Mouse (Mus musculus): Measurements from ENCODE around the gene Gltp. TPM values are rescaled to one million over a fixed set of nuclear protein-coding genes. Genes with fewer than 3 reads are reported as not detected.
A peak's percentile ranks its signal among the peaks of the same experiment; 100 is the strongest.

Gene Gltp
- polyA plus RNA-seq, 1 experiment from 2014 or later, result 81.9 TPM

GRCm38 (mm10) chr5:114674594-114674993, 16.2 kb downstream of the Gltp start:
- ATAC-seq (replicated peaks; ENCODE audit: low FRiP score), result no peak

GRCm38 (mm10) chr5:114673114-114673513, 17.7 kb downstream of the Gltp start:
- H3K36me3 ChIP-seq (ENCODE audit: control insufficient read depth, insufficient read depth, low read length), result peaks cover 5% of the 10 kb centered on the region; the same call in 1 of the 2 replicates
- peak; percentile 54 for DNase-seq (ENCODE audit: low spot score)
- peaks cover 7% of the 10 kb centered on the region; the same call in 1 of the 2 replicates for H3K4me1 ChIP-seq (replicated peaks; ENCODE audit: control insufficient read depth, insufficient read depth, low read length)
- no peak overlapping the region for H3K27ac ChIP-seq (ENCODE audit: low read depth, low read length)
- no peak for ATAC-seq (replicated peaks; ENCODE audit: low FRiP score)
- no peak overlapping the region for H3K9ac ChIP-seq (ENCODE audit: low read length)
- H3K27me3 ChIP-seq (ENCODE audit: control insufficient read depth, insufficient read depth, low read length), result no peaks in the 10 kb centered on the region
- 85% methylated on average over 13 of the region's 13 CpGs for WGBS
- no peak overlapping the region for H3K4me3 ChIP-seq (ENCODE audit: low read depth, low read length)
- no peak overlapping the region for H3K4me2 ChIP-seq (ENCODE audit: low read depth, low read length, severe bottlenecking)
- H3K9me3 ChIP-seq (ENCODE audit: control insufficient read depth, low read length), result no peaks in the 10 kb centered on the region

More at GRCm38 (mm10) chr5:114674594-114674993, 16.2 kb downstream of the Gltp start:
- Histone ChIP-seq H3K9ac (ENCODE audit: low read length) (no peak overlapping the region; the same call in 1 of the 2 replicates), H3K27ac (ENCODE audit: low read depth, low read length) (no peak overlapping the region), H3K27me3 (ENCODE audit: control insufficient read depth, insufficient read depth, low read length) (no peaks in the 10 kb centered on the region), H3K36me3 (ENCODE audit: control insufficient read depth, insufficient read depth, low read length) (peaks cover 5% of the 10 kb centered on the region; the same call in 1 of the 2 replicates), H3K4me3 (ENCODE audit: low read depth, low read length) (no peak overlapping the region), H3K4me1 (replicated peaks; ENCODE audit: control insufficient read depth, insufficient read depth, low read length) (peaks cover 7% of the 10 kb centered on the region; the same call in 1 of the 2 replicates), H3K4me2 (ENCODE audit: low read depth, low read length, severe bottlenecking) (no peak overlapping the region), H3K9me3 (ENCODE audit: control insufficient read depth, low read length) (no peaks in the 10 kb centered on the region)
- DNase-seq (ENCODE audit: low spot score), result no peak
- WGBS, result 90% methylated on average over 8 of the region's 8 CpGs

DNA sequence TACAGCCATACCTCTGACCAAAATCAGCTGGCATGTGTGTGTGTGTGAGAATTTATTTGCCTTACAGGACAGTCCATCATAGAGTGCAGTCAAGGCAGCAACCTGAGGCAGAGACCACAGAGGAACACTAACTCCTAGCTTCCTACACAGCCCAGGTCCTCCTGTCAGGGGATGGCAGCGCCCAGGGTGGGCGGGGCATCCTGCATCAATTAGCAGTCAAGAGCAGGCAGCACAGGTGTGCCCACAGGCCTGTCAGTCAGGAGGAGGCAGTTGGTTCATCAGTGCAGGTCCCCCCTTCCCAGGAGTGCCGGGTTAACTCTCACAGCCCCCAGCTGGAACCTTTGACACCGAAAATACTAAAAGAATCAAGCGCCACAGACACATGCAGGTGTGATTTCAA, 21.8 kb downstream of the Gltp start:
- Histone ChIP-seq H3K4me2 (ENCODE audit: low read depth, low read length, severe bottlenecking) (no peak overlapping the region), H3K4me3 (ENCODE audit: low read depth, low read length) (no peak overlapping the region), H3K27me3 (ENCODE audit: control insufficient read depth, insufficient read depth, low read length) (no peaks in the 10 kb centered on the region), H3K9ac (ENCODE audit: low read length) (no peak overlapping the region), H3K36me3 (ENCODE audit: control insufficient read depth, insufficient read depth, low read length) (no peaks in the 10 kb centered on the region), H3K9me3 (ENCODE audit: control insufficient read depth, low read length) (no peaks in the 10 kb centered on the region), H3K4me1 (replicated peaks; ENCODE audit: control insufficient read depth, insufficient read depth, low read length) (peaks cover 8% of the 10 kb centered on the region; the same call in 1 of the 2 replicates), H3K27ac (ENCODE audit: low read depth, low read length) (no peak overlapping the region)
- no peak for DNase-seq (ENCODE audit: low spot score)
- no peak for ATAC-seq (replicated peaks; ENCODE audit: low FRiP score)
- 85% methylated on average over 5 of the region's 5 CpGs for WGBS

- DNase-seq (ENCODE audit: low spot score) (peak; percentile 100), ATAC-seq (replicated peaks; ENCODE audit: low FRiP score) (peak; percentile 82)
Measured at GRCm38 (mm10) chr5:114667228-114667856, 23.4 kb downstream of the Gltp start.

GRCm38 (mm10) chr5:114666659-114667058, 24.1 kb downstream of the Gltp start:
- no peaks in the 10 kb centered on the region for H3K9me3 ChIP-seq (ENCODE audit: control insufficient read depth, low read length)
- H3K4me3 ChIP-seq (ENCODE audit: low read depth, low read length), result no peak overlapping the region
- DNase-seq (ENCODE audit: low spot score) (no peak), ATAC-seq (replicated peaks; ENCODE audit: low FRiP score) (no peak)
- no peaks in the 10 kb centered on the region for H3K36me3 ChIP-seq (ENCODE audit: control insufficient read depth, insufficient read depth, low read length)
- H3K27ac ChIP-seq (ENCODE audit: low read depth, low read length), result no peak overlapping the region
- no peak overlapping the region for H3K9ac ChIP-seq (ENCODE audit: low read length)
- H3K4me2 ChIP-seq (ENCODE audit: low read depth, low read length, severe bottlenecking), result no peak overlapping the region
- H3K27me3 ChIP-seq (ENCODE audit: control insufficient read depth, insufficient read depth, low read length), result no peaks in the 10 kb centered on the region
- H3K4me1 ChIP-seq (replicated peaks; ENCODE audit: control insufficient read depth, insufficient read depth, low read length), result peaks cover 8% of the 10 kb centered on the region; the same call in 1 of the 2 replicates
- 73% methylated on average over 1 of the region's 1 CpGs for WGBS

More at GRCm38 (mm10) chr5:114667228-114667856, 23.4 kb downstream of the Gltp start:
- Histone ChIP-seq H3K4me2 (ENCODE audit: low read depth, low read length, severe bottlenecking) (peak overlapping the region; percentile 57), H3K9me3 (ENCODE audit: control insufficient read depth, low read length) (no peaks in the 10 kb centered on the region), H3K9ac (ENCODE audit: low read length) (no peak overlapping the region), H3K36me3 (ENCODE audit: control insufficient read depth, insufficient read depth, low read length) (no peaks in the 10 kb centered on the region), H3K27ac (ENCODE audit: low read depth, low read length) (no peak overlapping the region), H3K27me3 (ENCODE audit: control insufficient read depth, insufficient read depth, low read length) (no peaks in the 10 kb centered on the region), H3K4me3 (ENCODE audit: low read depth, low read length) (peak overlapping the region; percentile 24), H3K4me1 (replicated peaks; ENCODE audit: control insufficient read depth, insufficient read depth, low read length) (peaks cover 8% of the 10 kb centered on the region; the same call in 1 of the 2 replicates)
- 5% methylated on average over 36 of the region's 36 CpGs for WGBS

DNA sequence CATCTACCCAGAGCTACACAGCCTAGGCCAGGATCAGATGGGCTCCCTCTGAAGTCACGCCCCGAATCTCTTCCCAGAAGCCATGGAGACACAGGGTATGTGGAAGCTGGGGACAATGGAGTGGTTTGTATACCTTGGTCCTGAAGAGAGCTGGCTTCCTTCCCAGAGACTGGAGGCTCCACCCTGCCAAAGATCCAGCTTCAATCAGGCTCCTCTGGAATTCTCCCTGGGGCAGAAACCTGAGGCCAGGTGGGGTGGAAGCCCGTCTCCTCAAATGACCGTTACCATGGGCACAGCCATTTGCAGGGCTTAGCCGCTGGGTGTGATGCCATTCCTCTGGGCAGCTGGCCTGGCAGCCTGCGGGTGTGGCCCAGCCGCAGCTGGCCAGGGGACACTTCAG, 26.0 kb downstream of the Gltp start:
- WGBS, result 81% methylated on average over 7 of the region's 7 CpGs
- DNase-seq (ENCODE audit: low spot score) (no peak), ATAC-seq (replicated peaks; ENCODE audit: low FRiP score) (no peak)
- no peaks in the 10 kb centered on the region; the same call in 1 of the 2 replicates for H3K27me3 ChIP-seq (ENCODE audit: control insufficient read depth, insufficient read depth, low read length)
- no peaks in the 10 kb centered on the region for H3K9me3 ChIP-seq (ENCODE audit: control insufficient read depth, low read length)
- no peak overlapping the region for H3K4me3 ChIP-seq (ENCODE audit: low read depth, low read length)
- no peaks in the 10 kb centered on the region for H3K36me3 ChIP-seq (ENCODE audit: control insufficient read depth, insufficient read depth, low read length)
- peaks cover 2% of the 10 kb centered on the region; the same call in 1 of the 2 replicates for H3K4me1 ChIP-seq (replicated peaks; ENCODE audit: control insufficient read depth, insufficient read depth, low read length)
- no peak overlapping the region for H3K27ac ChIP-seq (ENCODE audit: low read depth, low read length)
- H3K9ac ChIP-seq (ENCODE audit: low read length), result no peak overlapping the region
- no peak overlapping the region for H3K4me2 ChIP-seq (ENCODE audit: low read depth, low read length, severe bottlenecking)

- Histone ChIP-seq H3K9ac (ENCODE audit: low read length) (no peak overlapping the region), H3K4me2 (ENCODE audit: low read depth, low read length, severe bottlenecking) (no peak overlapping the region), H3K27me3 (ENCODE audit: control insufficient read depth, insufficient read depth, low read length) (peaks cover 3% of the 10 kb centered on the region; the same call in 1 of the 2 replicates), H3K36me3 (ENCODE audit: control insufficient read depth, insufficient read depth, low read length) (no peaks in the 10 kb centered on the region), H3K4me3 (ENCODE audit: low read depth, low read length) (no peak overlapping the region), H3K27ac (ENCODE audit: low read depth, low read length) (no peak overlapping the region), H3K4me1 (replicated peaks; ENCODE audit: control insufficient read depth, insufficient read depth, low read length) (0 out of 2 replicates have a peak, but pooled peaks cover 2% of the 10 kb centered on the region), H3K9me3 (ENCODE audit: control insufficient read depth, low read length) (no peaks in the 10 kb centered on the region)
- WGBS, result 78% methylated on average over 4 of the region's 4 CpGs
- DNase-seq (ENCODE audit: low spot score) (no peak), ATAC-seq (replicated peaks; ENCODE audit: low FRiP score) (no peak)
Measured at GRCm38 (mm10) chr5:114664139-114664538, 26.6 kb downstream of the Gltp start.

DNA sequence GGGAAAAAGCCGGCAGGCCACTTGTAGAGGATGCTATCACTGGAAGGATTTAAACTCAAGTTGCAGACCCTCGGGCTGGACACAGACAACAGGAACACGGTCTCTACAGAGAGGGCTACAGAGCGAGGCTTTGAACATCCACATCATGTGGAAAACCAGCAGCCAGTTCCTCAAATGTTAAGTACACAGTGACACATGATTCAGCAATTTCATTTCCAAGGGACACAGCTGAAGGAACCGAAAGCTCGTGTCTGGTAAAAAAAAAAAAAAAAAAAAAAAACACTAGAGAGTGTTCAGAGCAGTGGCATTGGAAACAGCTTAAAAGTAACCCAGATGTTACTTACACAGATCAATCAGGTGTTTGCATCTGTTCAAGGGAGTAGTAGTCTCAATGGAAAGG, 29.8 kb downstream of the Gltp start:
- Histone ChIP-seq H3K27ac (ENCODE audit: low read depth, low read length) (no peak overlapping the region), H3K9me3 (ENCODE audit: control insufficient read depth, low read length) (no peaks in the 10 kb centered on the region), H3K4me3 (ENCODE audit: low read depth, low read length) (no peak overlapping the region), H3K4me2 (ENCODE audit: low read depth, low read length, severe bottlenecking) (no peak overlapping the region), H3K27me3 (ENCODE audit: control insufficient read depth, insufficient read depth, low read length) (peaks cover 31% of the 10 kb centered on the region), H3K4me1 (replicated peaks; ENCODE audit: control insufficient read depth, insufficient read depth, low read length) (peaks cover 11% of the 10 kb centered on the region), H3K36me3 (ENCODE audit: control insufficient read depth, insufficient read depth, low read length) (no peaks in the 10 kb centered on the region), H3K9ac (ENCODE audit: low read length) (no peak overlapping the region)
- 90% methylated on average over 6 of the region's 6 CpGs for WGBS
- DNase-seq (ENCODE audit: low spot score) (no peak), ATAC-seq (replicated peaks; ENCODE audit: low FRiP score) (no peak)

- Histone ChIP-seq H3K36me3 (ENCODE audit: control insufficient read depth, insufficient read depth, low read length) (no peaks in the 10 kb centered on the region), H3K27me3 (ENCODE audit: control insufficient read depth, insufficient read depth, low read length) (peaks cover 31% of the 10 kb centered on the region), H3K4me3 (ENCODE audit: low read depth, low read length) (peak within 1 kb of the TSS; percentile 36), H3K27ac (ENCODE audit: low read depth, low read length) (no peak within 1 kb of the TSS), H3K9ac (ENCODE audit: low read length) (peak within 1 kb of the TSS; percentile 20), H3K4me2 (ENCODE audit: low read depth, low read length, severe bottlenecking) (peak within 1 kb of the TSS; percentile 77), H3K9me3 (ENCODE audit: control insufficient read depth, low read length) (no peaks in the 10 kb centered on the region), H3K4me1 (replicated peaks; ENCODE audit: control insufficient read depth, insufficient read depth, low read length) (peaks cover 11% of the 10 kb centered on the region)
- 2% methylated on average over 33 of the region's 47 CpGs for WGBS
- DNase-seq (ENCODE audit: low spot score) (peak; percentile 58), ATAC-seq (replicated peaks; ENCODE audit: low FRiP score) (no peak)
Measured at GRCm38 (mm10) chr5:114658255-114658654, 32.5 kb downstream of the Gltp start, which contains the start of gene Trpv4. Trpv4 (minus strand) TSS chr5:114658421.
